Mouse (Mus musculus) MEL (cell line): ENCODE results near the gene Ift88.

Experiments used
- GATA1 ChIP-seq: IDR thresholded peaks from 2 replicates; pipeline ENCODE4 v1.6.1; 2011; ENCODE audit warnings: low read depth, low read length, improper control_type of control experiment
- MAX ChIP-seq: IDR thresholded peaks from 2 replicates; pipeline ENCODE4 v1.6.1; 2011; ENCODE audit warnings: low read length, improper control_type of control experiment
- MYB ChIP-seq: IDR thresholded peaks from 2 replicates; pipeline ENCODE4 v1.6.1; 2011; ENCODE audit warnings: mild to moderate bottlenecking, low read depth, low read length, improper control_type of control experiment
- NELFE ChIP-seq: IDR thresholded peaks from 2 replicates; pipeline ENCODE4 v1.6.1; 2011; ENCODE audit warnings: low read depth, low read length, improper control_type of control experiment
- POLR2AphosphoS2 ChIP-seq: IDR thresholded peaks from 2 replicates; pipeline ENCODE4 v1.6.1; 2011; ENCODE audit warnings: low read length, improper control_type of control experiment

GRCm38 (mm10) chr14:57534346-57534745 lies 110.5 kb downstream of the Ift88 start:
- TF ChIP-seq GATA1 (no peak), POLR2AphosphoS2 (no peak), MAX (no peak), NELFE (no peak), MYB (no peak)
